Mouse (Mus musculus) liver, embryonic 16.5 days (tissue): ENCODE measurements at regions not wholly inside any gene's neighbourhood (a gene's known extent, or its start where the extent isn't known, plus 50 kb on each side); places are given as distances from the start of the nearest gene placed in this dataset.

Source experiments
- ATAC-seq: fragments of 200-750 bp; cut with Nextera tagmentation; 2 replicates; pipeline ENCODE4 v1.8.0; 2017; ENCODE audit warnings: low read depth, mild to moderate bottlenecking, moderate number of reproducible peaks, moderate library complexity
- H3K27ac ChIP-seq: fragments of 300-500 bp; sonication (generic); 2 replicates; pipeline ENCODE4 v1.5.1; 2014; ENCODE audit warnings: mild to moderate bottlenecking, low read length
- H3K27me3 ChIP-seq: fragments of 300-500 bp; sonication (generic); 2 replicates; pipeline ENCODE4 v1.6.1; 2014; ENCODE audit warnings: low read depth, low read length, mixed read lengths; ENCODE audit not compliant: control insufficient read depth, insufficient read depth
- H3K36me3 ChIP-seq: fragments of 300-500 bp; sonication (generic); 2 replicates; pipeline ENCODE4 v1.6.1; 2014; ENCODE audit warnings: mild to moderate bottlenecking; ENCODE audit not compliant: control insufficient read depth, insufficient read depth
- H3K4me1 ChIP-seq: fragments of 300-500 bp; sonication (generic); 2 replicates; pipeline ENCODE4 v1.6.1; 2014; ENCODE audit warnings: low read depth, low read length, mixed read lengths; ENCODE audit not compliant: control insufficient read depth
- H3K4me2 ChIP-seq: fragments of 300-500 bp; sonication (generic); 2 replicates; pipeline ENCODE4 v1.6.1; 2014; ENCODE audit warnings: low read depth, low read length, mixed read lengths
- H3K4me3 ChIP-seq: fragments of 300-500 bp; sonication (generic); 2 replicates; pipeline ENCODE4 v1.5.1; 2014; ENCODE audit warnings: low read depth, mild to moderate bottlenecking, low read length
- H3K9ac ChIP-seq: fragments of 300-500 bp; sonication (generic); 2 replicates; pipeline ENCODE4 v1.6.1; 2014; ENCODE audit warnings: low read depth, low read length
- H3K9me3 ChIP-seq: fragments of 300-500 bp; sonication (generic); replicated peaks from 2 replicates; pipeline ENCODE4 v1.6.1; 2016; ENCODE audit warnings: low read length; ENCODE audit not compliant: control insufficient read depth
- WGBS: fragments of 180-500 bp; shearing (Covaris S2); extraction: QIAGEN DNeasy Blood & Tissue Kit; methylation state at CpG from one replicate; pipeline ENCODE4 v1.1.7; 2014; ENCODE audit not compliant: insufficient replicate concordance; 5-methylcytosine and 5-hydroxymethylcytosine counted together

- peak overlapping the region; percentile 38; the same call in 1 of the 2 replicates for H3K27ac ChIP-seq
- ATAC-seq: peak; percentile 86
These were observed 69.2 kb downstream of the Gm33543 start for GRCm38 (mm10) chr10:95773425-95773980.

GRCm38 (mm10) chr10:95772811-95773424 lies 69.8 kb downstream of the Gm33543 start:
- H3K9ac ChIP-seq: no peak overlapping the region
- H3K4me1 ChIP-seq: no peaks in the 10 kb centered on the region; the same call in 1 of the 2 replicates
- no peaks in the 10 kb centered on the region for H3K27me3 ChIP-seq
- ATAC-seq: no peak
- H3K9me3 ChIP-seq: no peaks in the 10 kb centered on the region
- H3K4me3 ChIP-seq: no peak overlapping the region
- peak overlapping the region; percentile 38; the same call in 1 of the 2 replicates for H3K27ac ChIP-seq
- H3K36me3 ChIP-seq: no peaks in the 10 kb centered on the region
- 63% methylated on average over 9 of the region's 9 CpGs for WGBS
- no peak overlapping the region for H3K4me2 ChIP-seq

More at GRCm38 (mm10) chr10:95773425-95773980, 69.2 kb downstream of the Gm33543 start:
- no peaks in the 10 kb centered on the region for H3K9me3 ChIP-seq
- H3K4me2 ChIP-seq: no peak overlapping the region
- H3K9ac ChIP-seq: no peak overlapping the region
- H3K4me1 ChIP-seq: no peaks in the 10 kb centered on the region; the same call in 1 of the 2 replicates
- 54% methylated on average over 16 of the region's 16 CpGs for WGBS
- no peak overlapping the region for H3K4me3 ChIP-seq
- no peaks in the 10 kb centered on the region for H3K27me3 ChIP-seq
- H3K36me3 ChIP-seq: no peaks in the 10 kb centered on the region

- H3K9ac ChIP-seq: no peak overlapping the region
- H3K4me3 ChIP-seq: no peak overlapping the region
- no peaks in the 10 kb centered on the region for H3K9me3 ChIP-seq
- H3K27me3 ChIP-seq: no peaks in the 10 kb centered on the region
- WGBS: 64% methylated on average over 8 of the region's 8 CpGs
- no peaks in the 10 kb centered on the region; the same call in 1 of the 2 replicates for H3K4me1 ChIP-seq
- no peak for ATAC-seq
- H3K36me3 ChIP-seq: no peaks in the 10 kb centered on the region
- H3K27ac ChIP-seq: no peak overlapping the region
- H3K4me2 ChIP-seq: no peak overlapping the region
These were observed 73.8 kb downstream of the Gm33543 start for GRCm38 (mm10) chr10:95768974-95769373.

GRCm38 (mm10) chr10:95767526-95768161 lies 75.1 kb downstream of the Gm33543 start:
- no peaks in the 10 kb centered on the region for H3K9me3 ChIP-seq
- H3K27me3 ChIP-seq: no peaks in the 10 kb centered on the region
- WGBS: 31% methylated on average over 6 of the region's 7 CpGs
- no peak for ATAC-seq
- no peaks in the 10 kb centered on the region for H3K4me1 ChIP-seq
- H3K4me2 ChIP-seq: no peak overlapping the region
- H3K9ac ChIP-seq: no peak overlapping the region
- H3K27ac ChIP-seq: no peak overlapping the region
- H3K4me3 ChIP-seq: no peak overlapping the region
- H3K36me3 ChIP-seq: no peaks in the 10 kb centered on the region

GRCm38 (mm10) chr10:95764129-95764528 lies 78.6 kb downstream of the Gm33543 start:
- ATAC-seq: no peak
- H3K4me3 ChIP-seq: no peak overlapping the region
- no peak overlapping the region for H3K9ac ChIP-seq
- no peak overlapping the region for H3K27ac ChIP-seq
- H3K4me1 ChIP-seq: no peaks in the 10 kb centered on the region
- 63% methylated on average over 4 of the region's 4 CpGs for WGBS
- H3K9me3 ChIP-seq: no peaks in the 10 kb centered on the region
- no peak overlapping the region for H3K4me2 ChIP-seq
- H3K36me3 ChIP-seq: no peaks in the 10 kb centered on the region
- no peaks in the 10 kb centered on the region for H3K27me3 ChIP-seq

GRCm38 (mm10) chr10:95762632-95763031 lies 80.1 kb downstream of the Gm33543 start:
- Histone ChIP-seq H3K27me3 (no peaks in the 10 kb centered on the region), H3K4me2 (no peak overlapping the region), H3K9me3 (no peaks in the 10 kb centered on the region), H3K36me3 (no peaks in the 10 kb centered on the region), H3K4me3 (no peak overlapping the region), H3K9ac (no peak overlapping the region), H3K4me1 (no peaks in the 10 kb centered on the region), H3K27ac (no peak overlapping the region)
- no peak for ATAC-seq
- 42% methylated on average over 8 of the region's 8 CpGs for WGBS

GRCm38 (mm10) chr10:95761969-95762368 lies 80.8 kb downstream of the Gm33543 start:
- no peaks in the 10 kb centered on the region for H3K36me3 ChIP-seq
- ATAC-seq: no peak
- 66% methylated on average over 4 of the region's 4 CpGs for WGBS
- no peak overlapping the region for H3K27ac ChIP-seq
- no peak overlapping the region for H3K4me2 ChIP-seq
- no peak overlapping the region for H3K9ac ChIP-seq
- H3K4me1 ChIP-seq: no peaks in the 10 kb centered on the region
- H3K4me3 ChIP-seq: no peak overlapping the region
- no peaks in the 10 kb centered on the region for H3K27me3 ChIP-seq
- no peaks in the 10 kb centered on the region for H3K9me3 ChIP-seq

GRCm38 (mm10) chr10:95760121-95760870 lies 82.4 kb downstream of the Gm33543 start:
- Histone ChIP-seq H3K4me1 (no peaks in the 10 kb centered on the region), H3K9me3 (no peaks in the 10 kb centered on the region), H3K27me3 (no peaks in the 10 kb centered on the region), H3K36me3 (no peaks in the 10 kb centered on the region), H3K27ac (no peak overlapping the region), H3K9ac (no peak overlapping the region), H3K4me3 (no peak overlapping the region), H3K4me2 (no peak overlapping the region)
- 61% methylated on average over 9 of the region's 9 CpGs for WGBS
- ATAC-seq: no peak
